Mouse (Mus musculus): ENCODE data around the gene Brd3os. TPM values are rescaled to one million over a fixed set of nuclear protein-coding genes. Genes with fewer than 3 reads are reported as not detected.

Gene Brd3os
- polyA plus RNA-seq, 1 experiment from 2014 or later, result 15.1 TPM

DNA sequence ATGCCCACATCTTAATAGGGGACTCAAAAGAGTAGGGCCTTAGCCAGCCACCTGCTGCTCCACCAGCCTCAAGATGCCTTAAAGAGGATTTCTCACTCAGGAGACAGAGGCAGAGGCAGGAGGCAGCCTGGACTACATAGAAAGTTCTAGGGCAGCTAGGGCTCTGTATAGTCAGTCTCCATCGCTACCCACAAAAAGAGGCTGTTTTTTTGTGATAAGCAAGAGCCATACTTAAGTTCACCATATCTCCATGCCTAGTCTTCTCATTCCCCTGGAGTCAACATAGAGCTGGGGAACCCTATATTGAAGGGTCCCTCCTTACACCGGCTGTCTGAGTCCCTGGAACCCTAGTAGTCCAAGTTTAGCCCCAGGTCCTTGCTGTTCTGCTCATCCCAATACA, 28.4 kb downstream of the Brd3os start:
- WGBS, result 91% methylated on average over 2 of the region's 2 CpGs
- DNase-seq (ENCODE audit: low spot score, missing footprints) (no peak), ATAC-seq (ENCODE audit: low FRiP score) (no peak)
- no peak overlapping the region for H3K27ac ChIP-seq (ENCODE audit: low read depth, low read length)
- H3K9me3 ChIP-seq (ENCODE audit: control insufficient read depth, low read length), result no peaks in the 10 kb centered on the region
- no peak overlapping the region for H3K4me2 ChIP-seq
- peaks cover 26% of the 10 kb centered on the region for H3K4me1 ChIP-seq (ENCODE audit: control insufficient read depth, insufficient read depth, low read length)
- no peak overlapping the region for H3K4me3 ChIP-seq (ENCODE audit: low read depth, low read length)
- H3K9ac ChIP-seq (ENCODE audit: low read length), result no peak overlapping the region
- H3K27me3 ChIP-seq (ENCODE audit: control insufficient read depth, insufficient read depth, low read length), result no peaks in the 10 kb centered on the region
- no peaks in the 10 kb centered on the region for H3K36me3 ChIP-seq (ENCODE audit: control insufficient read depth, insufficient read depth, low read length)

DNA sequence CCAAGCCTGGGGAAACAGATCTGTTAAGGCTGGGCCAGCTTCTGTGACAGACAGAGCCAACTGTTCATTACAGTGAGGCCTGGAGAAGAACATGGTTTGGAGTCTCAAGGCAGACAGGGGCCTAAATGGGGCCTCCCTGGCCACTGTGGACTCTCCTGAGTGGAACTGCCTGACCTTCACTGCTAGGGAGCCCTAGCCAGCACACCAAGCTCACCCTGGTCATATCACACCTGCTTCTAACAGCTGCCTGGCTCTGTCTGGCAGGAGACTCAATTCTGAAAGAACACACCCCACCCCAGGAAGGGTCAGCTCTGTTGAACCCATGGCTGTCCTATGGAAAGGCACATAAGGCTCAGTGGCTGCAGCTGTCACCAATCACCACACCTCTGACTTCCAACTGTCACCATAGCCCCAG, 29.1 kb downstream of the Brd3os start:
- Histone ChIP-seq H3K27ac (ENCODE audit: low read depth, low read length) (no peak overlapping the region), H3K9ac (ENCODE audit: low read length) (no peak overlapping the region), H3K4me2 (no peak overlapping the region), H3K4me1 (ENCODE audit: control insufficient read depth, insufficient read depth, low read length) (peaks cover 26% of the 10 kb centered on the region), H3K9me3 (ENCODE audit: control insufficient read depth, low read length) (no peaks in the 10 kb centered on the region), H3K4me3 (ENCODE audit: low read depth, low read length) (no peak overlapping the region), H3K36me3 (ENCODE audit: control insufficient read depth, insufficient read depth, low read length) (no peaks in the 10 kb centered on the region), H3K27me3 (ENCODE audit: control insufficient read depth, insufficient read depth, low read length) (no peaks in the 10 kb centered on the region)
- ATAC-seq (ENCODE audit: low FRiP score) (no peak), DNase-seq (ENCODE audit: low spot score, missing footprints) (no peak)

DNA sequence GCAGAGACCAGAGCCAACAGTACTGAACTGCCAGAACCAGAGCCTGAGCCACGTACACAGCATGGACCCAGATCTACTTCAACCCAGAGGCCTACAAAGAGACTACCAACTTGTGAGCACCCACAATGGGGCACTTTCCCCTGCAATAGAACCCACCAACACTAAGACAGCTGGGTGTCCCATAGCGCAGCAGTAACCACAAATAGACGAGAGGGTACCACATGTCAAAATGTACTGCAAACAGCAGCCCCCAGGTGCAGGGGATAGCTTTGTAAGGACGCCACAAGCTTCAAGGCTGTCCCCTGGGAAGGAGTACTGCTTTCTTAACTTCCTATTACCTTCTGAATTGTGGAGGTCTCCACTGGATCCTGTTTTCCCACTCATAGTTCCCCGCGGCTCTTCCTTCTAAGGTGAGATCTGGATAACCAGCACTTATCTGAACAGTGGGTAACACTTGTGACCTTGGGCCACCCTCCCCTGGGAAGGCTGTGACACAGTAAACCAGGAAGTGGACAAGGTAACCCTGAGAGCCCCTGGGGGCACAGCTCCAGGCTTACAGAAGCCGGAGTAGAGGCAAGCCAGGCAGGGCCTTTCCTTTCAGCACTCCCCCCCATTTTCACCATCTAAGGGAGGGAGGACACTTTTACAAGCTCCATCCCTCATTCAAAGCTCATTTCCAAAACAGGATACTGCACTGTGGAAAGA, 31.1 kb downstream of the Brd3os start:
- Histone ChIP-seq H3K27me3 (ENCODE audit: control insufficient read depth, insufficient read depth, low read length) (no peaks in the 10 kb centered on the region), H3K9ac (ENCODE audit: low read length) (peak overlapping the region; percentile 99), H3K4me1 (ENCODE audit: control insufficient read depth, insufficient read depth, low read length) (peaks cover 31% of the 10 kb centered on the region), H3K4me2 (peak overlapping the region; percentile 94), H3K4me3 (ENCODE audit: low read depth, low read length) (peak overlapping the region; percentile 98; the same call in 1 of the 2 replicates), H3K36me3 (ENCODE audit: control insufficient read depth, insufficient read depth, low read length) (no peaks in the 10 kb centered on the region), H3K27ac (ENCODE audit: low read depth, low read length) (no peak overlapping the region), H3K9me3 (ENCODE audit: control insufficient read depth, low read length) (no peaks in the 10 kb centered on the region)
- ATAC-seq (ENCODE audit: low FRiP score), result no peak
- 81% methylated on average over 7 of the region's 7 CpGs for WGBS
- no peak for DNase-seq (ENCODE audit: low spot score, missing footprints)

DNA sequence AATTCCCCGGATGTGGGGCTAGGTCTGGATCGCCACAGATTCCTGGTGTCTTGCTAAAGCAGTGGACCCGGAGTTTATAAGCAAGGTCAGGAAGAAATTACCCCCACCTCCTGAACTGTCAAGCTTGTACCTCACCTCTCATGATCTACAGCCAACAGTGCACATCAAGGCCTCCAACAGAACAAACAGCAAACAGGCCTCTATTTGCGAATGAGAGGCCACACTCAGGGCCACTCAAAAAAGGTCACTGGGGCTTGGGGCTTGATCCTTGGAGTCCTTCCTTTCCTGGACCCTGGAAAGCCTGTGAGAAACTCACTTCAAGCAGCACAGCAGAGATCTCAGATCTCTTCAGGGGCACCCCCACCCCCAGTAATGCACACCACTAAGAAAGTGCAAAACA, 31.8 kb downstream of the Brd3os start:
- H3K27ac ChIP-seq (ENCODE audit: low read depth, low read length), result no peak overlapping the region
- DNase-seq (ENCODE audit: low spot score, missing footprints) (no peak), ATAC-seq (ENCODE audit: low FRiP score) (no peak)
- H3K9me3 ChIP-seq (ENCODE audit: control insufficient read depth, low read length), result no peaks in the 10 kb centered on the region
- peaks cover 31% of the 10 kb centered on the region for H3K4me1 ChIP-seq (ENCODE audit: control insufficient read depth, insufficient read depth, low read length)
- 49% methylated on average over 4 of the region's 4 CpGs for WGBS
- H3K4me3 ChIP-seq (ENCODE audit: low read depth, low read length), result peak overlapping the region; percentile 98
- no peaks in the 10 kb centered on the region for H3K36me3 ChIP-seq (ENCODE audit: control insufficient read depth, insufficient read depth, low read length)
- H3K4me2 ChIP-seq, result peak overlapping the region; percentile 94
- H3K9ac ChIP-seq (ENCODE audit: low read length), result peak overlapping the region; percentile 99
- H3K27me3 ChIP-seq (ENCODE audit: control insufficient read depth, insufficient read depth, low read length), result no peaks in the 10 kb centered on the region

DNA sequence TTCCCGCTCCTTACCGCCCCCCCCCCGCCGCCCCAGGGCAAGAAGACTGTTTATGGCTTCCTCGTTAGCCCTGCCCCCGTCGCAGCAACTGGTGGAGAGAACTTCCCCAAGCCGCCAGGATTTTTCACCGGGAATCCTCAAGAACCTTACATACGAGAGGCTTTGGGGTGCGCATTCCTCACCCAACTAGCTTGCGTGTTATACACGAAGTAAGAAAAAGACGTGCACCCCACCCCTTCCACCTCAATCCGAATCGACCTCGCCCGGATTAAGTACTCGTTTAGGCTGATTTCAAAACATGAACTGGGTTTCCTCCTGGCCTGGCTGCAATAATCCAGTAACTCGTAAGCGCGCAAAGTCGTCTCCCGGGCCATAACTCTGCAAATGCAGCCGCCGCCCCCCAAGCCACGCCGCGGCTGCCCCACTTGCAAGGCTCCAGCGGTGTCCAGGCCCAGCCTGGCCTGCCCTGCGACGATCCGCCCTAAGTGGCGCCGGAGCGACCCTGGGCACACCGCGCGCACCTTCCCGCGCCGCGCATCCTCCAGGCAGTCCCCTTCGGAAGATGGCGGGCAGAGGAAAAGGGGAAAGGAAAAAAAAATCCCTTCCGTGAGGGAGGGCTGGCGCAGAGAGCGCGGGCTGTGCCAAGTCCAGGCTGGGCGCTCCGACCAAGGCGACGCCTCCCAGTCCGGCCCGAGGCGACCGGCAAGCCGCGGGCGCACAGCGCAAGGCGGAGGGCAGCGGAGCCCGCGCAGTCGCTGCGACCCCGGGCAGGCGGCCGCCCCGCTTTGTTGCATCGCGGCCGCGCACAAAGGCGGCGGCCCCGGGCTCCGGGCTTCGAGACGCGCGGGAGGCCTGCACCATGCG, 32.7 kb downstream of the Brd3os start:
- Histone ChIP-seq H3K27me3 (ENCODE audit: control insufficient read depth, insufficient read depth, low read length) (no peaks in the 10 kb centered on the region), H3K36me3 (ENCODE audit: control insufficient read depth, insufficient read depth, low read length) (no peaks in the 10 kb centered on the region), H3K27ac (ENCODE audit: low read depth, low read length) (peak overlapping the region; percentile 97), H3K4me2 (peak overlapping the region; percentile 94), H3K9ac (ENCODE audit: low read length) (peak overlapping the region; percentile 99), H3K9me3 (ENCODE audit: control insufficient read depth, low read length) (no peaks in the 10 kb centered on the region), H3K4me3 (ENCODE audit: low read depth, low read length) (peak overlapping the region; percentile 98), H3K4me1 (ENCODE audit: control insufficient read depth, insufficient read depth, low read length) (peaks cover 31% of the 10 kb centered on the region)
- ATAC-seq (ENCODE audit: low FRiP score), result peak; percentile 58
- WGBS, result under 1% methylated on average over 73 of the region's 84 CpGs
- peak; percentile 96 for DNase-seq (ENCODE audit: low spot score, missing footprints)

DNA sequence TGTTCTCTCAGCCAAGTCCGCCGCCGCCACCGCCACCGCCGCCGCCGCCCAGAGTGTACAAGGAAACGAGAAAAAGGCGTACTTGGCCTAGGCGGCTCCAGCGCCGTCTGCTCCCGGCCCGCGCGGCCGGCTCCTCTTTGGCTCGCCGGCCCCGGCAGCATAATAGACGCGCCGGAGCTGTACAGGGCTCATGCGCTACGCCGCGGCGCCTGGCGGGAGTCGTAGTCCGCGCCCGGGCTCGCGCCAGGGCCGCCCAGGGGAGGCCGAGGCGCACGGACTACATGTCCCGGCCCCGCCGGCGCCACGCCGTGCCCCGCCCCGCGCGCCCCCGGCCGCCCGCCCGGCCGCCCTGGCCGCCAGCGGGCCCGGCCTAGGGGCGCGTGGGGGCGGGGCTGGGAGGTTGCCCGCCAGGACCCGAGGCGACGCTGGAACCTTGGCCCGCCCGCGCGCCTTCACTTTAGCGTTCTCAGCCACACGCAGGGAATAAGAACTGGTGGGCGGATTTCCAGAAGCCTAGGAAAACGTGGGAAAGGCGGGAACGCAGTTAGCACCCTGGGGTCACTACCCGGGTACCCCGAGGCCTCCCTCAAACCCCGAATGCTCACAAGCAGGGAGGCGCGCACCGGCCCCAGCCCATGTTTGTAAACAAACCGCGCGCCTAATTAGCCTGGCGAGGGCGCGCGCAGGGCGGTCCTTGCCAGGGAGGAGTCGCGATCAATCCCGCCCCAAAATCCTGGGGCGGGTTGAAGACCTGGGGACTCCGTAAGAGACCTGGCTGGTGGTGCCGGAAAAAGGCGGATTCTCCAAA, 33.6 kb downstream of the Brd3os start:
- WGBS, result under 1% methylated on average over 79 of the region's 96 CpGs
- ATAC-seq (ENCODE audit: low FRiP score), result peak; percentile 99
- peak overlapping the region; percentile 94 for H3K4me2 ChIP-seq
- H3K4me1 ChIP-seq (ENCODE audit: control insufficient read depth, insufficient read depth, low read length), result peaks cover 31% of the 10 kb centered on the region
- H3K4me3 ChIP-seq (ENCODE audit: low read depth, low read length), result peak overlapping the region; percentile 98
- peak; percentile 98 for DNase-seq (ENCODE audit: low spot score, missing footprints)
- H3K9me3 ChIP-seq (ENCODE audit: control insufficient read depth, low read length), result no peaks in the 10 kb centered on the region
- H3K27me3 ChIP-seq (ENCODE audit: control insufficient read depth, insufficient read depth, low read length), result no peaks in the 10 kb centered on the region
- peak overlapping the region; percentile 97 for H3K27ac ChIP-seq (ENCODE audit: low read depth, low read length)
- H3K36me3 ChIP-seq (ENCODE audit: control insufficient read depth, insufficient read depth, low read length), result no peaks in the 10 kb centered on the region
- peak overlapping the region; percentile 99 for H3K9ac ChIP-seq (ENCODE audit: low read length)

DNA sequence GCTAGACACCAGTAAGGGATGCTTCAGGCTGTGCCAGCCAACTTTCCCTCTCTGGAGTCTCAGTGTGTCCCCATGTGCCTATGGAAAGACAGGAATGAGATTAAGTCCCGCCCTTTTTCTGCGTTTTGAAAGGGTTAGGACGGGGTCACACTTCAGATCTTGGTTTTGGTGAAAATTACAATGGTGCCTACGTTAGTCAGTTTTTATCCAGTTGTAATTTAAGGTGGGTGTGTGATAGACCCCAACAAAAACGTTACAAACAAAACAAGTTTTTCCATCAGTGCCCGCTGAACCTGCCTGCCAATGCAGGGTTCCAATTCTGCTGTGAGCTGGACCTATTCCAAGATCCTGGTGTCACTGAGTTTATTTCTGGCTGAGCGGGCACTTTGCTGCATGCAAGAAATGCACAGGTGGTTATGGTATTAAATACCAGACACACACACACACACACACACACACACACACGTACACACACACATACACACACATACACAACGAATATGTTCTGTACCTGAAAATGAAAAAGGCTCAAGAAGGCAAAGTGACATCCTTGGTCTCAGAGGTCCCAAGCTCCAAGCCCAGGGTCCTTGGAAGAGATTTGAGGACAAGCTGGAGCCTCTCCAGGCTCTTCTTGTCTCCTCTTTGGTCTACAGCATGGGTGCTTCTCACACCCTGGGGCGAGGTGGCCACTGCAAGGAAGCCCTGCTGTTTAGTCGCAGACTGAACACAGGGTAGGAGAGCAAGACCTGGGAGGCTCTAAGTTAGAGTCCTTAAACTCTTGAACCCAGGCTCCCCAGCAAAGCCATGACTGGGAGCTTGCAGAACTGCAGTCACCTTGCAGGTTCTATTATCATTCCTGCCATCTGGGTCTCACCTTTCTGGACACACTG, 34.4 kb downstream of the Brd3os start:
- no peaks in the 10 kb centered on the region for H3K9me3 ChIP-seq (ENCODE audit: control insufficient read depth, low read length)
- H3K36me3 ChIP-seq (ENCODE audit: control insufficient read depth, insufficient read depth, low read length), result no peaks in the 10 kb centered on the region
- peak overlapping the region; percentile 73; the same call in 1 of the 2 replicates for H3K27ac ChIP-seq (ENCODE audit: low read depth, low read length)
- peak overlapping the region; percentile 75 for H3K9ac ChIP-seq (ENCODE audit: low read length)
- 33% methylated on average over 11 of the region's 11 CpGs for WGBS
- peak overlapping the region; percentile 94 for H3K4me2 ChIP-seq
- peaks cover 26% of the 10 kb centered on the region for H3K4me1 ChIP-seq (ENCODE audit: control insufficient read depth, insufficient read depth, low read length)
- DNase-seq (ENCODE audit: low spot score, missing footprints) (no peak), ATAC-seq (ENCODE audit: low FRiP score) (no peak)
- peak overlapping the region; percentile 98 for H3K4me3 ChIP-seq (ENCODE audit: low read depth, low read length)
- H3K27me3 ChIP-seq (ENCODE audit: control insufficient read depth, insufficient read depth, low read length), result no peaks in the 10 kb centered on the region

DNA sequence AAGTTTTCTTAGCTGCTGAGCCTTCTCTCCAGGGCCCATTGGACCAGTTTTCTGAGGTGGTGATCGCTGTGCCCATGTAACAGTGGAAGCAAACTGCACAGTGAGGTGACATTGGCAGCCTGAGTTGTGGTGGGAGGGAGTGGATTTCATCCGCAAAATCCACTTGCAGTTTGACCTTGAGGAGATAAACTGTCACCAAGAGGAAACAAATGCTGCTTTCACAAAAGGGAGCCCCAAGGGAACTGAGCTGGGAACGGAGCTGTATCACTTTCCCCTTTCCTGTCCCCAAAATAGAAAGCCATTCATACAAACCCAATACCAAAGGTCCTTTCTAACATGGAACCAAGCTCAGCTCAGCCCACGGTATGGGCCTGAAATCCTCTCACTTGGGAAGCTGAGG, 37.7 kb downstream of the Brd3os start:
- WGBS, result 85% methylated on average over 4 of the region's 4 CpGs
- no peak for ATAC-seq (ENCODE audit: low FRiP score)
- no peak overlapping the region for H3K27ac ChIP-seq (ENCODE audit: low read depth, low read length)

More for the DNA sequence above, 37.7 kb downstream of the Brd3os start:
- H3K4me2 ChIP-seq, result no peak overlapping the region
- H3K4me1 ChIP-seq (ENCODE audit: control insufficient read depth, insufficient read depth, low read length), result peaks cover 6% of the 10 kb centered on the region; the same call in 1 of the 2 replicates
- no peaks in the 10 kb centered on the region for H3K9me3 ChIP-seq (ENCODE audit: control insufficient read depth, low read length)
- DNase-seq (ENCODE audit: low spot score, missing footprints), result no peak
- no peaks in the 10 kb centered on the region for H3K36me3 ChIP-seq (ENCODE audit: control insufficient read depth, insufficient read depth, low read length)
- H3K27me3 ChIP-seq (ENCODE audit: control insufficient read depth, insufficient read depth, low read length), result no peaks in the 10 kb centered on the region
- H3K9ac ChIP-seq (ENCODE audit: low read length), result no peak overlapping the region
- no peak overlapping the region for H3K4me3 ChIP-seq (ENCODE audit: low read depth, low read length)

Measured in midbrain, embryonic 11.5 days (tissue).